Comparison of ENCODE assay signal across 10 mouse cellular contexts in genomic region chr17:81666551-81666950, GRCm38 (mm10).
A peak's percentile ranks its signal among the peaks of the same experiment; 100 is the strongest.
DNase-seq lines count a peak whose midpoint lies in the region; ATAC-seq and TF ChIP-seq lines count a peak whose summit lies in the region.
"Had no signal": no experiment of that assay in that cellular context is flagged by ENCODE, and none has a peak within 500 bp of the region (broad histone marks: within the 10 kb centered on the region; RNA-seq: fewer than 3 reads in every experiment).

No protein-coding gene starts in this region.

- 23% methylated on average over 2 of the region's 2 CpGs for WGBS in heart, postnatal 0 days
- 38% methylated on average over 2 of the region's 2 CpGs for WGBS in heart, embryonic 11.5 days (ENCODE audit: insufficient replicate concordance)

- intact Hi-C loops in gastrocnemius, postnatal 36 days (cut with DNase I) = loop anchor here (10.0 kb wide), 1 partner anchor 118 kb away; no protein-coding TSS in a partner anchor

- peaks cover 2% of the 10 kb centered on the region; the same call in 1 of the 2 replicates for H3K79me2 ChIP-seq in MEL (ENCODE audit: control insufficient read depth, insufficient read depth, low read length, poor library complexity)

- no peak for ATAC-seq in heart, postnatal 0 days (ENCODE audit: insufficient read depth, low read depth)
- no peak for ATAC-seq in heart, embryonic 11.5 days (replicated peaks; ENCODE audit: insufficient number of reproducible peaks, low FRiP score, low TSS enrichment)

- peak; percentile 60 for TF ChIP-seq RAD21 in MEL (IDR thresholded peaks at IDR 0.05; ENCODE audit: low read depth, low read length)

- TF ChIP-seq CTCF in heart, postnatal 0 days (IDR thresholded peaks at IDR 0.05; ENCODE audit: low read depth) = peak; percentile 64
- peak in 2 of 3 experiments; percentile 37 to 62; a peak in 3 of 6 replicates for TF ChIP-seq CTCF in MEL (IDR thresholded peaks at IDR 0.05 in 2 of 3, conservative IDR thresholded peaks at IDR 0.05 in 1 of 3; ENCODE audit: control insufficient read depth in 1 of 3, insufficient read depth in 1 of 3, low read depth in 2 of 3, low read length in 3 of 3, poor library complexity in 1 of 3, severe bottlenecking in 1 of 3)

- no peaks in the 10 kb centered on the region for H3K36me3 ChIP-seq in heart, postnatal 0 days (replicated peaks; ENCODE audit: control insufficient read depth, insufficient read depth, low read length)
- no peaks in the 10 kb centered on the region for H3K36me3 ChIP-seq in heart, embryonic 11.5 days (ENCODE audit: control insufficient read depth, insufficient read depth, low read length)
- no peaks in the 10 kb centered on the region for H3K36me3 ChIP-seq in MEL (ENCODE audit: control insufficient read depth in 1 of 2, insufficient read depth in 2 of 2, low read length in 2 of 2)

- no peak for TF ChIP-seq EP300 in heart, postnatal 0 days (IDR thresholded peaks at IDR 0.05; ENCODE audit: low read depth)
- TF ChIP-seq EP300 in MEL (IDR thresholded peaks at IDR 0.05; ENCODE audit: low read depth in 1 of 2, low read length in 2 of 2) = no peak

- no peaks in the 10 kb centered on the region for H3K9me3 ChIP-seq in heart, postnatal 0 days (replicated peaks; ENCODE audit: control insufficient read depth, low read length)
- H3K9me3 ChIP-seq in heart, embryonic 11.5 days (replicated peaks; ENCODE audit: control insufficient read depth, low read length) = no peaks in the 10 kb centered on the region
- H3K9me3 ChIP-seq in MEL (replicated peaks; ENCODE audit: insufficient read depth, low read length) = no peaks in the 10 kb centered on the region
- H3K9me3 ChIP-seq: megakaryocyte, embryonic 14.5 days had no signal

- H3K9ac ChIP-seq in heart, postnatal 0 days (replicated peaks; ENCODE audit: low read depth, low read length) = no peak overlapping the region
- H3K9ac ChIP-seq in heart, embryonic 11.5 days (ENCODE audit: low read depth, low read length) = no peak overlapping the region
- no peak overlapping the region for H3K9ac ChIP-seq in MEL (ENCODE audit: control insufficient read depth, low read depth, low read length, poor library complexity, severe bottlenecking)

- no peak overlapping the region for H3K4me3 ChIP-seq in heart, postnatal 0 days (ENCODE audit: low read depth, low read length)
- no peak overlapping the region for H3K4me3 ChIP-seq in heart, embryonic 11.5 days (ENCODE audit: low read depth, low read length)
- no peak overlapping the region for H3K4me3 ChIP-seq in MEL (ENCODE audit: control insufficient read depth in 1 of 2, insufficient read depth in 1 of 2, low read depth in 2 of 2, low read length in 2 of 2)
- H3K4me3 ChIP-seq: megakaryocyte, embryonic 14.5 days had no signal

- H3K27ac ChIP-seq in heart, postnatal 0 days (ENCODE audit: low read depth) = peak overlapping the region; percentile 58; the same call in 1 of the 2 replicates
- no peak overlapping the region for H3K27ac ChIP-seq in heart, embryonic 11.5 days (ENCODE audit: low read depth, low read length)
- no peak overlapping the region for H3K27ac ChIP-seq in MEL (ENCODE audit: control insufficient read depth, low read depth, low read length)

- H3K4me2 ChIP-seq in heart, postnatal 0 days (ENCODE audit: low read depth, low read length) = no peak overlapping the region
- no peak overlapping the region for H3K4me2 ChIP-seq in heart, embryonic 11.5 days

- H3K27me3 ChIP-seq in heart, postnatal 0 days (ENCODE audit: control insufficient read depth, insufficient read depth, low read length) = 0 out of 2 replicates have a peak, but pooled peaks cover under 1% of the 10 kb centered on the region
- H3K27me3 ChIP-seq in heart, embryonic 11.5 days (ENCODE audit: control insufficient read depth, insufficient read depth, low read length) = peaks cover 5% of the 10 kb centered on the region
- H3K27me3 ChIP-seq in MEL (ENCODE audit: control insufficient read depth in 1 of 2, insufficient read depth in 2 of 2, low read length in 2 of 2) = no peaks in the 10 kb centered on the region; a peak in 1 of 4 replicates

- peaks cover 30% of the 10 kb centered on the region for H3K4me1 ChIP-seq in heart, postnatal 0 days (ENCODE audit: control insufficient read depth, insufficient read depth)
- H3K4me1 ChIP-seq in heart, embryonic 11.5 days (ENCODE audit: control insufficient read depth, insufficient read depth, low read length) = peaks cover 28% of the 10 kb centered on the region
- no peaks in the 10 kb centered on the region; a peak in 2 of 4 replicates for H3K4me1 ChIP-seq in MEL (ENCODE audit: control insufficient read depth in 1 of 2, insufficient read depth in 2 of 2, low read length in 2 of 2)

- TF ChIP-seq POLR2A in MEL (IDR thresholded peaks at IDR 0.05; ENCODE audit: control insufficient read depth in 1 of 2, insufficient read depth in 1 of 2, low read depth in 1 of 2, low read length in 2 of 2, poor library complexity in 1 of 2) = no peak

- DNase-seq in heart, postnatal 0 days (ENCODE audit: low spot score) = no peak
- DNase-seq in 3T3-L1 (ENCODE audit: low read depth, low spot score) (peak; percentile 64), MEL (ENCODE audit: low read depth, low spot score) (peak; percentile 43)
- DNase-seq in kidney, postnatal 14 days = peak; percentile 42
- no peak for DNase-seq in ovary, postnatal 36 days (ENCODE audit: low spot score)
- no peak for DNase-seq in gastrocnemius, postnatal 36 days
- DNase-seq in gastrocnemius, adult 8-10 months (ENCODE audit: low spot score in 2 of 2) = no peak
- DNase-seq: thymus, adult 2 months had no signal

TF ChIP-seq in MEL, 35 proteins besides CTCF, POLR2A, EP300 and RAD21:
- TF ChIP-seq ZC3H11A (IDR thresholded peaks at IDR 0.05; ENCODE audit: low read depth, low read length) = peak; percentile 65
- no peak for TF ChIP-seq POLR2AphosphoS2 (IDR thresholded peaks at IDR 0.05; ENCODE audit: low read length)
- peak; percentile 82 for TF ChIP-seq SMC3 (IDR thresholded peaks at IDR 0.05; ENCODE audit: low read depth, low read length)
- no peak for TF ChIP-seq HCFC1 (IDR thresholded peaks at IDR 0.05; ENCODE audit: low read depth, low read length)
- TF ChIP-seq MYB (IDR thresholded peaks at IDR 0.05; ENCODE audit: low read depth, low read length) = no peak
- TF ChIP-seq GATA1 (IDR thresholded peaks at IDR 0.05; ENCODE audit: low read depth, low read length) = no peak

Comparison
In these comparisons a context has a peak if more than half of its experiments do, and no peak if none do; other contexts are left out.
1. DNase-seq: peak in 3T3-L1 (single experiment), MEL (single experiment) and kidney, postnatal 14 days (single experiment); none in heart, postnatal 0 days (single experiment), ovary, postnatal 36 days (single experiment), gastrocnemius, postnatal 36 days (0 of 2) and gastrocnemius, adult 8-10 months (0 of 2).